Mouse (Mus musculus): ENCODE data around the gene Phactr2. TPM values are rescaled to one million over a fixed set of nuclear protein-coding genes. Genes with fewer than 3 reads are reported as not detected.

Gene Phactr2
- polyA plus RNA-seq, 1 experiment, result 6.7 TPM

DNA sequence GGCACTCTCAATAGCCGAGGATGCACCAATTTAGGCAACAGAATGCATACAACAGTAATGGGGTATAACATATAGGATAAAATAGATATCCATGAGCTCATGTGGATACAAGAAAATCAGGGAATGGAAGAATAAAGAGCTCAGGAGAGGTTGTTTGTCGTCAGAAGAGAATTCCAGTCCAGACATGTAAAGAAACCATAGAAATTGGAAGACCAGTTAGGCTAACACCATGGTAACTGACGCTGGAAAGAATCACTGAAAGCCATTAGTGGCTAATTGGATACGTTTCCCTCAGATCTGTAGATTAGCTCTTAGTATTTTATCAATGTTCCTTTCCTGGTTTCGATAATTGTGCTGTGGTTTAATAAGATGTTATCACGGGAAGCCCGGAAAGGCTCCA, 41.2 kb downstream of the Phactr2 start:
- Histone ChIP-seq H3K4me1 (ENCODE audit: control insufficient read depth, insufficient read depth, low read length) (no peaks in the 10 kb centered on the region), H3K4me3 (ENCODE audit: insufficient read depth, low read length) (no peak overlapping the region), H3K27ac (ENCODE audit: insufficient read depth, low read length) (no peak overlapping the region)
- no peak for TF ChIP-seq POLR2A (IDR thresholded peaks at IDR 0.05; ENCODE audit: extremely low read depth, insufficient read depth, low read length)

GRCm38 (mm10) chr10:13431641-13432540, 42.3 kb downstream of the Phactr2 start:
- Histone ChIP-seq H3K4me1 (ENCODE audit: control insufficient read depth, insufficient read depth, low read length) (no peaks in the 10 kb centered on the region), H3K4me3 (ENCODE audit: insufficient read depth, low read length) (no peak overlapping the region), H3K27ac (ENCODE audit: insufficient read depth, low read length) (no peak overlapping the region)
- TF ChIP-seq POLR2A (IDR thresholded peaks at IDR 0.05; ENCODE audit: extremely low read depth, insufficient read depth, low read length) (no peak), CTCF (IDR thresholded peaks at IDR 0.05; ENCODE audit: extremely low read depth, insufficient read depth, low read length) (no peak)

DNA sequence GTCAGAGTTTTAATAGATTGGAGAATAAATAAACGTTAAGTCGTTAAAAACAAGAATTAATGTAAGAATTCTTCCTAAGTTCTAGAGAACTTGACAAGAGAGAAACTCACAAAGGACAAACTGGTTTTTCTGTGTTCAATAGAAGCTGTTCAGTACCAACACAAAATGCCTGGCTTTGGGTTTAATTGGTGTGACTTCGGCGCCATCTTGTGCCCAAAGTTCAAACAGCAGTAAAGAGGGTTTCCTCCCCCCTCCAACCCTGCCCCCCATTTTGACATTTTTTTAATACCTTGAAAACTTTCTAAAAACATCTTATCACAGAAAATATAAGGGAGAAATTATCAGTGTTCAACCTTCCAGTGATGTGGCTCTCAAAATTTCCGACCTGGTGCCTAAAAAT, 44.4 kb downstream of the Phactr2 start:
- no peaks in the 10 kb centered on the region for H3K4me1 ChIP-seq (ENCODE audit: control insufficient read depth, insufficient read depth, low read length)
- no peak for TF ChIP-seq POLR2A (IDR thresholded peaks at IDR 0.05; ENCODE audit: extremely low read depth, insufficient read depth, low read length)
- peak; percentile 83 for TF ChIP-seq CTCF (IDR thresholded peaks at IDR 0.05; ENCODE audit: extremely low read depth, insufficient read depth, low read length)
- H3K4me3 ChIP-seq (ENCODE audit: insufficient read depth, low read length), result no peak overlapping the region
- H3K27ac ChIP-seq (ENCODE audit: insufficient read depth, low read length), result no peak overlapping the region

GRCm38 (mm10) chr10:13429240-13429639, 45.0 kb downstream of the Phactr2 start:
- TF ChIP-seq POLR2A (IDR thresholded peaks at IDR 0.05; ENCODE audit: extremely low read depth, insufficient read depth, low read length), result no peak
- TF ChIP-seq CTCF (IDR thresholded peaks at IDR 0.05; ENCODE audit: extremely low read depth, insufficient read depth, low read length), result no peak
- Histone ChIP-seq H3K4me1 (ENCODE audit: control insufficient read depth, insufficient read depth, low read length) (no peaks in the 10 kb centered on the region), H3K4me3 (ENCODE audit: insufficient read depth, low read length) (no peak overlapping the region), H3K27ac (ENCODE audit: insufficient read depth, low read length) (no peak overlapping the region)

DNA sequence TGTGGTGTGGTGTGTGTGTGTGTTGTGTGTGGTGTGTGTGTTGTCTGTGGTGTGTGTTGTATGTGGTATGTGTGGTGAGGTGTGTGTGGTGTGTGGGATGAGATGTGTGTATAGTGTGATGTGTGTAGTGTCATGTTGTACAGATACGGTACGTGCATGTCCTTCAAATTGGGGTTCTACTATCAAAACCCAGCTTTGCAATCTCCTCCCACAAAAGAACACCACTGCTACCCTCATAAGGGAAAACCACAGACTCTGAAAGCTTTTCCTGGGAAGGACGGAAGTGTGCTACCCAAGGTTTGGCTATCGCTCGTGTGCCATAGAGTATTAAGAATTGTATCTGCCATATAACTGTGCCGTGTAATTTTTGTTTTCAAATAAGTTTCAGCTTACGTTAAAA, 45.7 kb downstream of the Phactr2 start:
- no peak for TF ChIP-seq CTCF (IDR thresholded peaks at IDR 0.05; ENCODE audit: extremely low read depth, insufficient read depth, low read length)
- no peak for TF ChIP-seq POLR2A (IDR thresholded peaks at IDR 0.05; ENCODE audit: extremely low read depth, insufficient read depth, low read length)

DNA sequence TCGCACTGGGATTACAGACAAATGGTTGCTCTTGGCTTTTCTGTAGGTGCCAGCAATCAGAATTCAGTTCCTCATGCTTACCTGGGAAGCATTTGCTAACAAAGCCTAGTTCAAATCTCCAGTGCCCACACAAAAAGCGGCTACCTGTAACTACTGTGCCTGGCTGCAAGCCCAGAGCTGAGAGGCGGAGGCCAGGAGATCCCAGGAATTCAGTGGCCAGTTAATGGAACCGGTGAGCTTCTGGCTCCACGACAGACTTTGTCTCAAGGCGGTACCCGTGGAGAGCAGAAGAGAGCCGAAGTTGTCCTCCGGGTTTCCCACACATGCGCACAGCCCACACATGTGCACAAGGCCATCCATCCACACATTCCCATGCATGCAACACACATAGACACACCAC, 46.6 kb downstream of the Phactr2 start:
- Histone ChIP-seq H3K27ac (ENCODE audit: insufficient read depth, low read length) (no peak overlapping the region), H3K4me1 (ENCODE audit: control insufficient read depth, insufficient read depth, low read length) (no peaks in the 10 kb centered on the region), H3K4me3 (ENCODE audit: insufficient read depth, low read length) (no peak overlapping the region)
- TF ChIP-seq POLR2A (IDR thresholded peaks at IDR 0.05; ENCODE audit: extremely low read depth, insufficient read depth, low read length) (no peak), CTCF (IDR thresholded peaks at IDR 0.05; ENCODE audit: extremely low read depth, insufficient read depth, low read length) (no peak)

More for the DNA sequence above, 45.7 kb downstream of the Phactr2 start:
- Histone ChIP-seq H3K4me1 (ENCODE audit: control insufficient read depth, insufficient read depth, low read length) (no peaks in the 10 kb centered on the region), H3K4me3 (ENCODE audit: insufficient read depth, low read length) (no peak overlapping the region), H3K27ac (ENCODE audit: insufficient read depth, low read length) (no peak overlapping the region)

DNA sequence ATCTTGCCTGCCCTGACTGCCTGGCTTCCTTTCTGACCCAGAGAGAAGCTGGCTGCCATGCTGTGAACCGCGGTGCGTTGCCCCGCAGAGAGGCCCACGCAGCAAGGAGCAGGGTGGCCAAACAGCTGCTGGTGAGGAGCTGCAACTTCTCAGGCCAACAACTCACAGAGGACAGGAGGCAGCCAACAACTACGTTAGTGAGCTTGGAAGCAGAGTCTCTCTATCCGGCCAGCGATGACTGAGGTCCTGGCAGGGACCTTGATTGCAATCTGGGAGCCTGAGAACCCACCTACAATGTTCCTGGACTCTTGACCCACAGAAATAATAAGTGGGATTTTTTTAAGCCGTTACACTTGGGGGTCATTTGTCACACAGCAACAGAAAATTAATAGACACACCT, 49.0 kb downstream of the Phactr2 start:
- TF ChIP-seq CTCF (IDR thresholded peaks at IDR 0.05; ENCODE audit: extremely low read depth, insufficient read depth, low read length), result no peak
- no peak for TF ChIP-seq POLR2A (IDR thresholded peaks at IDR 0.05; ENCODE audit: extremely low read depth, insufficient read depth, low read length)
- no peak overlapping the region for H3K4me3 ChIP-seq (ENCODE audit: insufficient read depth, low read length)
- no peak overlapping the region for H3K27ac ChIP-seq (ENCODE audit: insufficient read depth, low read length)
- H3K4me1 ChIP-seq (ENCODE audit: control insufficient read depth, insufficient read depth, low read length), result no peaks in the 10 kb centered on the region

GRCm38 (mm10) chr10:13424508-13424907, 49.7 kb downstream of the Phactr2 start:
- H3K4me1 ChIP-seq (ENCODE audit: control insufficient read depth, insufficient read depth, low read length), result no peaks in the 10 kb centered on the region
- H3K27ac ChIP-seq (ENCODE audit: insufficient read depth, low read length), result no peak overlapping the region
- no peak overlapping the region for H3K4me3 ChIP-seq (ENCODE audit: insufficient read depth, low read length)
- no peak for TF ChIP-seq POLR2A (IDR thresholded peaks at IDR 0.05; ENCODE audit: extremely low read depth, insufficient read depth, low read length)
- TF ChIP-seq CTCF (IDR thresholded peaks at IDR 0.05; ENCODE audit: extremely low read depth, insufficient read depth, low read length), result no peak

DNA sequence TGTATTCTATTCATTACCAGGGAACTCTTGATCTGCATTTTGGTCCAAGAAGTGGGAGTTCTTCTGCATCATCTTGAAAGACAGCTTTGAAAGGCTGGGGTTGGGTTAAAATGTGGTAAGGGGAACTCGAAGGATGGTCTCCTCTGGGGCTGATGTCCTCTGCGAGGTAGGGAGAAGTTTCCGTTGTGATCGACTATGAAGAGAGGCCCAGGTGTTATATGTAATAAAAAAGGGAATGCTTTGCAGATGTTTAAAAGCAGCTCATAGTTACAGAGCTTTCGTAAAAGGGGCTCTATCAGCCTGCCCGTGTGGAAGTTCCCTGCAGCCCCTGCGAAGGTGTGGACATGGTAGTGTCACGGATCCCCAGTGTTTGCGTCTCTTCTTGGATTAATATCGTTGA, 50.2 kb downstream of the Phactr2 start:
- no peak overlapping the region for H3K27ac ChIP-seq (ENCODE audit: insufficient read depth, low read length)
- no peak overlapping the region for H3K4me3 ChIP-seq (ENCODE audit: insufficient read depth, low read length)
- TF ChIP-seq POLR2A (IDR thresholded peaks at IDR 0.05; ENCODE audit: extremely low read depth, insufficient read depth, low read length) (no peak), CTCF (IDR thresholded peaks at IDR 0.05; ENCODE audit: extremely low read depth, insufficient read depth, low read length) (no peak)
- no peaks in the 10 kb centered on the region for H3K4me1 ChIP-seq (ENCODE audit: control insufficient read depth, insufficient read depth, low read length)

GRCm38 (mm10) chr10:13422121-13422520, 52.1 kb downstream of the Phactr2 start:
- no peak overlapping the region for H3K4me3 ChIP-seq (ENCODE audit: insufficient read depth, low read length)
- no peaks in the 10 kb centered on the region for H3K4me1 ChIP-seq (ENCODE audit: control insufficient read depth, insufficient read depth, low read length)
- TF ChIP-seq CTCF (IDR thresholded peaks at IDR 0.05; ENCODE audit: extremely low read depth, insufficient read depth, low read length), result no peak
- TF ChIP-seq POLR2A (IDR thresholded peaks at IDR 0.05; ENCODE audit: extremely low read depth, insufficient read depth, low read length), result no peak
- no peak overlapping the region for H3K27ac ChIP-seq (ENCODE audit: insufficient read depth, low read length)

Data from cortical plate, adult 2 months (tissue).